Mouse (Mus musculus) limb, embryonic 11.5 days (tissue): ENCODE measurements around the gene Mrpl35. TPM values are rescaled to one million over a fixed set of nuclear protein-coding genes. Genes with fewer than 3 reads are reported as not detected.

Source experiments
- ATAC-seq: fragments of 200-750 bp; cut with Nextera tagmentation; 2 replicates; pipeline ENCODE4 v1.8.0; 2017; ENCODE audit warnings: low read depth; ENCODE audit not compliant: insufficient number of reproducible peaks, low FRiP score, low TSS enrichment
- DNase-seq: peaks from one replicate; pipeline ENCODE4 v3.0.0-alpha.2; 2015; ENCODE audit warnings: low spot score
- H3K27ac ChIP-seq: fragments of 300-500 bp; sonication (generic); replicated peaks from 2 replicates; pipeline ENCODE4 v1.5.1; 2014; ENCODE audit warnings: low read depth, mild to moderate bottlenecking, low read length
- H3K27me3 ChIP-seq: fragments of 300-500 bp; sonication (generic); 2 replicates; pipeline ENCODE4 v1.6.1; 2014; ENCODE audit warnings: mild to moderate bottlenecking, low read length, mixed read lengths; ENCODE audit not compliant: control insufficient read depth, insufficient read depth
- H3K36me3 ChIP-seq: fragments of 300-500 bp; sonication (generic); 2 replicates; pipeline ENCODE4 v1.6.1; 2014; ENCODE audit warnings: mild to moderate bottlenecking, low read length, moderate library complexity, mixed read lengths; ENCODE audit not compliant: control insufficient read depth, insufficient read depth
- H3K4me1 ChIP-seq: fragments of 300-500 bp; sonication (generic); 2 replicates; pipeline ENCODE4 v1.6.1; 2014; ENCODE audit warnings: low read length, mixed read lengths; ENCODE audit not compliant: control insufficient read depth, insufficient read depth
- H3K4me2 ChIP-seq: fragments of 300-500 bp; sonication (generic); 2 replicates; pipeline ENCODE4 v1.6.1; 2014; ENCODE audit warnings: low read depth, mild to moderate bottlenecking, moderate library complexity; ENCODE audit not compliant: severe bottlenecking
- H3K4me3 ChIP-seq: fragments of 300-500 bp; sonication (generic); 2 replicates; pipeline ENCODE4 v1.5.1; 2014; ENCODE audit warnings: low read depth, low read length
- H3K9ac ChIP-seq: fragments of 300-500 bp; sonication (generic); 2 replicates; pipeline ENCODE4 v1.6.1; 2014; ENCODE audit warnings: mild to moderate bottlenecking, low read length
- H3K9me3 ChIP-seq: fragments of 300-500 bp; sonication (generic); 2 replicates; pipeline ENCODE4 v1.6.1; 2016; ENCODE audit warnings: low read length; ENCODE audit not compliant: control insufficient read depth
- WGBS: fragments of 180-500 bp; shearing (Covaris S2); extraction: QIAGEN DNeasy Blood & Tissue Kit; methylation state at CpG from one replicate; pipeline ENCODE4 v1.1.7; 2014; 5-methylcytosine and 5-hydroxymethylcytosine counted together
- polyA plus RNA-seq: library from polyadenylated mRNA; unstranded; fragments of >200 nt; fragmentation: Nextera tagmentation; extraction: Ambion mirVana; gene quantifications from 2 replicates; pipeline ENCODE4 v1.2.1, GENCODE M21; 2014

The Mrpl35 gene
- polyA plus RNA-seq, 1 experiment from 2014 or later: 62.3 TPM

- Histone ChIP-seq H3K4me3 (no peak overlapping the region), H3K36me3 (no peaks in the 10 kb centered on the region), H3K4me2 (no peak overlapping the region), H3K27me3 (no peaks in the 10 kb centered on the region), H3K9me3 (no peaks in the 10 kb centered on the region), H3K27ac (no peak overlapping the region), H3K9ac (no peak overlapping the region), H3K4me1 (no peaks in the 10 kb centered on the region)
- DNase-seq (no peak), ATAC-seq (no peak)
- WGBS: 92% methylated on average over 5 of the region's 5 CpGs
Measured at GRCm38 (mm10) chr6:71783165-71783564, 43.6 kb downstream of the Mrpl35 start.

GRCm38 (mm10) chr6:71780431-71780830, 46.3 kb downstream of the Mrpl35 start:
- Histone ChIP-seq H3K27ac (no peak overlapping the region), H3K36me3 (no peaks in the 10 kb centered on the region), H3K4me3 (no peak overlapping the region), H3K4me1 (no peaks in the 10 kb centered on the region), H3K27me3 (no peaks in the 10 kb centered on the region), H3K9me3 (no peaks in the 10 kb centered on the region), H3K9ac (no peak overlapping the region), H3K4me2 (no peak overlapping the region)
- ATAC-seq (no peak), DNase-seq (no peak)
- 95% methylated on average over 7 of the region's 7 CpGs for WGBS

DNA sequence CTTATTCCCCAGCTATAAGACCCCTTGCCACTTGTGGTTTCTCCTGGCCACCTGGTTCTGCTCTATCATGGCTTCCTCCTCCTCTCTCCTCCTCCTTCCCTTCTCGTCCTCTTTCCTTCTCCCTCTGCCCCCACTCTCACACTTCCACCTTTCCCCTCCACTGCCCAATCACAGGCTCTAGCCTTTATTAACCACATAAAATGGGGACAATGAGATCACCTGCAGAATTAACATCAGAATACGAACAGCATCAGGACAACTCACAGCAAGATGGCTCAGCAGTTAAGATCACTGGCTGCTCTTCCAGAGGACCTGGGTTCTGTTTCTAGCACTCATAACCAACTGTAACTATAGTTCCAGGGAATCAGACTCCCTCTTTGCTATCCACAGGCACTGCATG, 46.9 kb downstream of the Mrpl35 start:
- Histone ChIP-seq H3K27me3 (no peaks in the 10 kb centered on the region), H3K4me2 (no peak overlapping the region), H3K36me3 (no peaks in the 10 kb centered on the region), H3K27ac (no peak overlapping the region), H3K9me3 (no peaks in the 10 kb centered on the region), H3K4me3 (no peak overlapping the region), H3K4me1 (no peaks in the 10 kb centered on the region), H3K9ac (no peak overlapping the region)
- DNase-seq: no peak
- 77% methylated on average over 2 of the region's 2 CpGs for WGBS
- no peak for ATAC-seq

GRCm38 (mm10) chr6:71778016-71778415, 48.8 kb downstream of the Mrpl35 start:
- Histone ChIP-seq H3K4me3 (no peak overlapping the region), H3K27ac (no peak overlapping the region), H3K9me3 (no peaks in the 10 kb centered on the region), H3K27me3 (no peaks in the 10 kb centered on the region), H3K9ac (no peak overlapping the region), H3K36me3 (no peaks in the 10 kb centered on the region), H3K4me2 (no peak overlapping the region), H3K4me1 (no peaks in the 10 kb centered on the region)
- WGBS: 92% methylated on average over 5 of the region's 5 CpGs
- no peak for ATAC-seq
- DNase-seq: no peak

- H3K27ac ChIP-seq: no peak overlapping the region
- no peak overlapping the region for H3K9ac ChIP-seq
- 94% methylated on average over 7 of the region's 7 CpGs for WGBS
- ATAC-seq (no peak), DNase-seq (no peak)
- H3K27me3 ChIP-seq: no peaks in the 10 kb centered on the region
- H3K36me3 ChIP-seq: no peaks in the 10 kb centered on the region
- no peak overlapping the region for H3K4me3 ChIP-seq
- H3K9me3 ChIP-seq: no peaks in the 10 kb centered on the region
- no peaks in the 10 kb centered on the region for H3K4me1 ChIP-seq
- H3K4me2 ChIP-seq: no peak overlapping the region
Measured at GRCm38 (mm10) chr6:71772636-71773208, 54.0 kb downstream of the Mrpl35 start.

- no peaks in the 10 kb centered on the region for H3K36me3 ChIP-seq
- DNase-seq (no peak), ATAC-seq (no peak)
- WGBS: 88% methylated on average over 6 of the region's 6 CpGs
- no peaks in the 10 kb centered on the region for H3K27me3 ChIP-seq
- H3K4me1 ChIP-seq: no peaks in the 10 kb centered on the region
- H3K9ac ChIP-seq: no peak overlapping the region
- no peak overlapping the region for H3K4me3 ChIP-seq
- no peaks in the 10 kb centered on the region for H3K9me3 ChIP-seq
- no peak overlapping the region for H3K4me2 ChIP-seq
- no peak overlapping the region for H3K27ac ChIP-seq
Measured at GRCm38 (mm10) chr6:71772156-71772555, 54.6 kb downstream of the Mrpl35 start.

DNA sequence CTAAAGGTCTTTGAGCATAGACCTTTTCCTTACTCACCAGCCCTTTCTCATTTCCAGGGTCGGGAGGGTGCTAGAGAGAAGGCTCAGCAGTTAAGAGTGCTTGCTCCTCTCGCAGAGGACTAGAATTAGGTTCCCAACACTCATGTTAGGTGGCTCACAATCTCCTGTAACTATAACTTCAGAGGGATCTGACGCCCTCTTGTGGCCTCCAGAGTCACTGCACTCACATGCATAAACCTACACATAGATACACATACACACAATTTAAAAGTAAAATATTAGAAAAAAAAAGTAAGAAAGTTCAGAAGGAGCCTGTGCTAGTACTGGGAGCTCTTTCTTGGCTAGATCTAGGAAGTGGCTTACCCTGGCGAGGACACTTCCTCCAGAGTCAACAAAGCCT, 55.5 kb downstream of the Mrpl35 start:
- H3K27me3 ChIP-seq: no peaks in the 10 kb centered on the region
- 93% methylated on average over 4 of the region's 4 CpGs for WGBS
- H3K36me3 ChIP-seq: no peaks in the 10 kb centered on the region
- ATAC-seq (no peak), DNase-seq (no peak)
- no peaks in the 10 kb centered on the region for H3K4me1 ChIP-seq
- no peaks in the 10 kb centered on the region for H3K9me3 ChIP-seq
- no peak overlapping the region for H3K4me3 ChIP-seq
- no peak overlapping the region for H3K27ac ChIP-seq
- no peak overlapping the region for H3K9ac ChIP-seq
- no peak overlapping the region for H3K4me2 ChIP-seq

GRCm38 (mm10) chr6:71770856-71771255, 55.9 kb downstream of the Mrpl35 start:
- DNase-seq (no peak), ATAC-seq (no peak)
- 92% methylated on average over 4 of the region's 4 CpGs for whole genome bisulfite sequencing
- Histone ChIP-seq H3K4me3 (no peak overlapping the region), H3K4me1 (no peaks in the 10 kb centered on the region), H3K27ac (no peak overlapping the region), H3K9ac (no peak overlapping the region), H3K27me3 (no peaks in the 10 kb centered on the region), H3K36me3 (no peaks in the 10 kb centered on the region), H3K4me2 (no peak overlapping the region), H3K9me3 (no peaks in the 10 kb centered on the region)
